Mouse (Mus musculus) left cerebral cortex, postnatal 14 days (tissue): ENCODE data around the gene Mapk3. TPM values are rescaled to one million over a fixed set of nuclear protein-coding genes. Genes with fewer than 3 reads are reported as not detected.

Experiments
- DNase-seq, 2 experiments: peaks; one replicate each; pipeline ENCODE4 v3.0.0; 2021 to 2022; ENCODE audit warnings: low spot score in 2 of 2, mixed read lengths in 1 of 2
- intact Hi-C: fragments of 180-260 bp; cut with DNase I; formaldehyde crosslinking; loops from one replicate; pipeline ENCODE4 v1.15.1; 2025
- total RNA-seq, 2 experiments: library from RNA; stranded (reverse); gene quantifications; 2 replicates each; pipeline ENCODE4 v1.2.3; 2021

Gene Mapk3
- total RNA-seq, 2 experiments from 2014 or later = 209 to 214 TPM

GRCm38 (mm10) chr7:126749582-126750343 is 9.6 kb upstream of the Mapk3 start:
- intact Hi-C loops = no loop called here
- DNase-seq = no peak

DNA sequence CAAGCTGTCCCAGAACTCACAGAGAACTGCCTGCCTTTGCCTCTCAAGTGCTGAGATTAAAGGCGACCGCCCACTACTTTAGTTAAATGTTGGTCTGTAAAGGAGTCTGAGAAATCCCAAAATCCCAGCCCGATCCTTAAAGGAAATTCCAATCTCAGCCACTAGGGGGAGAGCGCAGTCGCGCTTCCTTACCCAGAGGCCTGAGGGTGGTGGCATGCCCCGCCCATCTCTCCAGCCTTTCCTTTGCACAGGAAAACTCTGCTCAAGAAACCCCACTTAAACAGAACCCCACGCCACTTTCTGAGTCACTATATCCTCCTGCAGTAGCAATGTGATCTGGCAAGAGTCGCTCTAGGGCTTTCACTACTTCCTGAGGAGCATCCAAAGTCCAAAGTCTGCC is 4.5 kb upstream of the Mapk3 start:
- peak; percentile 67 to 73 for DNase-seq
- intact Hi-C loops = no loop called here

DNA sequence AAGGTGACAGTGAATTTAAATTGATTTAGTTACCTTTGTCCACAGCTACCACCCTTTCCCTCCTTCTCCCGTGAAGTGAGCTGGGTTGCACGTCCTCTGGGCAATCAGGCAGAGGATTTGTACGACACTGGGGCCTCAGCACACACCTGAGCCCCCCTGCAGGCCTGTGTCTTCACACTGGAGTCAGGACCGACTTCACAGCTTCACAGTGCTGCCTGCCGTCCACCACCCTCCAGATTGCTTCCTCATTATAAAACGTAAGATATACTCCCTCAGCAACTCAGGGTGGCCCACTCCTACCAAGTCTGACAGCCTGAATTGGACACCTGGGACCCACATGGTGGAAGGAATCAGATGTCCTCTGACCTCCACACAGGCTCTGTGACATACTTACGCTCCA is 862 bp upstream of the Mapk3 start:
- intact Hi-C loops = no loop called here
- DNase-seq = no peak

DNA sequence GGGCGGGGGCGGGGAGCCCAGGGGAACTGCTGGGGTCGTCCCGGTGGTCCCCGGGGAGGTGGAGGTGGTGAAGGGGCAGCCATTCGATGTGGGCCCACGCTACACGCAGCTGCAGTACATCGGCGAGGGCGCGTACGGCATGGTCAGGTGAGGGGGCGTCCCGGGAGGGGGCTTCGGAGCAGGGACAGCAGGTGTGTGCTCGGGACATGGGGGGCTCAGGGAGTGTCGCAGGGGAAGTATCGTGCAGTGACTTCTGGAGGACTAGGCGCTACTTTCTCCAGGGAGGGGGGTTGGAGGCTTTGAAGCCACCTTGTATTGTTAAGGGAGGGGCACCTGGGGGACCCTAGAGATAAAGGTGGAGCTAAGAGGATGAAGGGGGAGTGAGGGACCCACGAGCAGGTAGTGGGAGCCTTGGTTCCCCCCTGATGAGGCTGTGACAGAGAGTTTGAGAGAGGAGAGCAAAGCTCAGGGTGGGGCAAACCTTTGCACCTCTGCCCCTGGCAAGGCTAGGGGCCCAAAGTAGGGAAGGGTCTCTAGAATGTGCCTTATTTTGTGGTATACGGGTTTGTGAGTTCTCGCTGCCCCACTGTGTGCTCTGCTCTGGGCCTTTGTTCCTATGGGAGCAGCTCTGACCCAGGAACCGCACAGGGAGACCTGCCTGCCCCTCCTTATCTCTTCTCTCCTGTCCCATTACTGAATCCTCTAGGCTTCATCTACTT is 430 bp downstream of the Mapk3 start:
- intact Hi-C loops = loop anchor here (5.0 kb wide), 1 partner anchor 58 kb away; no protein-coding TSS in a partner anchor
- DNase-seq = no peak

- DNase-seq = no peak
- intact Hi-C loops = loop anchor here (5.0 kb wide), 1 partner anchor 58 kb away; no protein-coding TSS in a partner anchor
Observed at GRCm38 (mm10) chr7:126760391-126760802, 996 bp downstream of the Mapk3 start.

GRCm38 (mm10) chr7:126760956-126761355 is 1.6 kb downstream of the Mapk3 start:
- DNase-seq = no peak
- intact Hi-C loops = loop anchor here (5.0 kb wide), 1 partner anchor 59 kb away; no protein-coding TSS in a partner anchor

GRCm38 (mm10) chr7:126761529-126762067 is 2.2 kb downstream of the Mapk3 start:
- intact Hi-C loops = loop anchor here (5.0 kb wide), 1 partner anchor 59 kb away; no protein-coding TSS in a partner anchor
- no peak for DNase-seq

DNA sequence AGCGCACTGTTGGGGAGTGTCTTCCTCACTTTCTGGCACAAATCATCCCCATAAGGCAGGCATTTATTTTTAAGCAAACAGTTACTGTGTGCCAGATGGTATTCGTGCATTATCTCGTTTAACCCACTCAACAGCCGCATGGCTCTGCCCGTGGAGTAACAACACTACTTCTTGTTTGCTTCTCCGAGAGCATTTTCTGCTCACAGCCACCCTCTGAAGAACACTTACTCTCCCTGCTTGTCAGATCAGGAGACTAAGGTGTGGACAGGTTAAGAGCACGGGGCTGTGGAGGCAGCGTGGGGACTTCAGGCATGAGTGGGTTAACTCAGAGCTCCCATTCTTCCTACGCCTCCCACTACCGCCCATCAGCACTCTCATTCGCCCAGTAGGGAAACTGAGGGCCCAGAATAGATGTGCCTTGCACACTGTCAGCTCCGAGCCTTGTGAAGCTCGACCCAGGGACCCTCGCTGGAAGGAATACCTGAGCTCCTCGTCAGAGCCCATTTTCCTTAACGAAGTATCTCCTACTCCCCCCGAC is 3.1 kb downstream of the Mapk3 start:
- peak; percentile 72 to 82 for DNase-seq
- intact Hi-C loops = loop anchor here (5.0 kb wide), 1 partner anchor 60 kb away; no protein-coding TSS in a partner anchor

DNA sequence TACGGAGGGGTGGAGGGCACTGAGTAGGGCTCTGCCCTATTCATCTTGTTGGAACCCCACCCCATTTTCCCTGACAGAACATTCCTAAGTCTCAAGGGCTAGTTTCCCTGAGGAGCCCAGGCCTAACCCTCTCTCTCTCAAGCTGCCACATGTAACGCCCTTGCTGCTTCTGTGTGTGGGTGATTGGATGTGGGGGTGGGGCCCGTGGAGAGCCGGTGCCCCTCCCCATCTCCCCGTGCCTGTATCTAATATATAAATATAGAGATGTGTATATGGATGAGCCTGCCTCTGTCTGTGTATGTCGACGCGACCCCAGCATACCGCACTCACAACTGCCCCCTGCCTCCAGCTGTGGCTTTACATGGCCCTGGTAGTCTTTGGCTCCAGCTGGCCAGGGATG is 6.1 kb downstream of the Mapk3 start:
- intact Hi-C loops = no loop called here
- no peak for DNase-seq

- no peak for DNase-seq
- intact Hi-C loops = no loop called here
Observed at GRCm38 (mm10) chr7:126766201-126766600, 6.8 kb downstream of the Mapk3 start, which contains the start of gene Gdpd3. TSS of gene Gdpd3 (plus strand) at chr7:126766334.

GRCm38 (mm10) chr7:126767001-126767400 is 7.6 kb downstream of the Mapk3 start:
- DNase-seq = no peak
- intact Hi-C loops = no loop called here

- no peak for DNase-seq
- intact Hi-C loops = no loop called here
Observed at GRCm38 (mm10) chr7:126770784-126771183, 11.4 kb downstream of the Mapk3 start.

GRCm38 (mm10) chr7:126773351-126773750 is 13.9 kb downstream of the Mapk3 start:
- no peak for DNase-seq
- intact Hi-C loops = no loop called here

GRCm38 (mm10) chr7:126774463-126774862 is 15.1 kb downstream of the Mapk3 start:
- intact Hi-C loops = no loop called here
- DNase-seq = no peak

- DNase-seq = no peak
- intact Hi-C loops = loop anchor here (5.0 kb wide), 1 partner anchor 73 kb away; no protein-coding TSS in a partner anchor
Observed at GRCm38 (mm10) chr7:126775185-126775977, 16.0 kb downstream of the Mapk3 start.

GRCm38 (mm10) chr7:126775978-126776234 is 16.5 kb downstream of the Mapk3 start:
- DNase-seq = no peak
- intact Hi-C loops = loop anchor here (5.0 kb wide), 1 partner anchor 74 kb away; no protein-coding TSS in a partner anchor

DNA sequence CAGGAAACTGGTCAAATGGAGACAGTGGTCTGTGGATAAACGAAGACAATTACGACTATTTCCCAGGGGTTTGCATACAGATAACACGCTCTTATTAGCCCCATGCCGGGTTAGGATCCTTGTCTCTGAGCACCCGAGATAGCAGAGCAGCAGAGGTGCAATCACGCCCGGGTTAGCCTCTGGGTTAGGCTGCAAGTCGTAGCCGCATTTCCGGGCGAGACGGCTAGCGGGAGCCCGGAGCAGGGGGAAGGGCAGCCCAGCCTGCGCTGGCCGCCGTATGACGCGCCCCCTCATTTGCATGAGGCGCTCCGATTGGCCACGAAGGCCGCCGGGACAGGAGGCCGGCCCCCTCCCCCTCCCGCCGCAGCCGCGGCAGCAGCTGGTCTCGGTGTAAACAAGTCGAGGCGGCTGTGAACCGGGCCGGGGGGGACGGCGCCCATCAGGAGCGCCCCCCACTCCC is 17.2 kb downstream of the Mapk3 start, which contains the start of gene Ypel3:
Ypel3 (plus strand) TSS at position 358 of the 460 bp plus-strand sequence.
- intact Hi-C loops = loop anchor here (5.0 kb wide), 1 partner anchor 74 kb away; no protein-coding TSS in a partner anchor
- DNase-seq = peak; percentile 95

DNA sequence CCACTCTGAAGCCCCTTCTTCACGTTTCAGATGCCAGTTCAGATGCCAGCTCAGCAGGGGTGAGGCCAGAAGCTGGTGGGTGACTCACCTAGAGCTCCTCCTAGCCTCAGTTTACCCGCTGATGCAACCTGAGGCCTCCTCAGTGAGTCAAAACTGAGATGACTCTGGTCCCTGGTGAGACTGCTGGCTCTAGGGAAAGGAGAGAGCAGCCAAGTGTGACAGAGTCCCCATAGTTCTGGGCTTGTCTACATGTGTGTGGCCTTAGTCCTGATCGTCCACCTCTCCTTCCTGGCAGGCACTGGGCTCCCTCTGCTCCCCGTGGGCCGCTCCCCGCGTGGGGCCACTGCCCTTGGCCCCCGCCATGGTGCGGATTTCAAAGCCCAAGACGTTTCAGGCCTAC is 18.1 kb downstream of the Mapk3 start:
- no peak for DNase-seq
- intact Hi-C loops = loop anchor here (5.0 kb wide), 1 partner anchor 75 kb away; no protein-coding TSS in a partner anchor

GRCm38 (mm10) chr7:126778147-126778546 is 18.7 kb downstream of the Mapk3 start:
- intact Hi-C loops = loop anchor here (5.0 kb wide), 1 partner anchor 76 kb away; no protein-coding TSS in a partner anchor
- DNase-seq = no peak
